Mouse (Mus musculus): ENCODE measurements around the gene Zc3h15. TPM values are rescaled to one million over a fixed set of nuclear protein-coding genes. Genes with fewer than 3 reads are reported as not detected.

The Zc3h15 gene
- total and polyA plus RNA-seq, 3 experiments = 144 to 194 TPM; not detected in 1

- Histone ChIP-seq H3K36me3 (ENCODE audit: control insufficient read depth in 1 of 2, insufficient read depth in 2 of 2, low read length in 2 of 2) (no peaks in the 10 kb centered on the region), H3K9me3 (replicated peaks; ENCODE audit: insufficient read depth, low read length) (no peaks in the 10 kb centered on the region), H3K79me2 (ENCODE audit: control insufficient read depth, insufficient read depth, low read length, poor library complexity) (no peaks in the 10 kb centered on the region), H3K4me1 (ENCODE audit: control insufficient read depth in 1 of 2, insufficient read depth in 2 of 2, low read length in 2 of 2) (no peaks in the 10 kb centered on the region), H3K27me3 (ENCODE audit: control insufficient read depth in 1 of 2, insufficient read depth in 2 of 2, low read length in 2 of 2) (no peaks in the 10 kb centered on the region), H3K9ac (ENCODE audit: control insufficient read depth, low read depth, low read length, poor library complexity, severe bottlenecking) (no peak overlapping the region), H3K4me3 (ENCODE audit: control insufficient read depth in 1 of 2, insufficient read depth in 1 of 2, low read depth in 2 of 2, low read length in 2 of 2) (no peak overlapping the region), H3K27ac (ENCODE audit: control insufficient read depth, low read depth, low read length) (no peak overlapping the region)
- no peak for DNase-seq (ENCODE audit: low read depth, low spot score)
- no peak for TF ChIP-seq MEF2A (IDR thresholded peaks at IDR 0.05; ENCODE audit: extremely low read depth, insufficient replicate concordance, low read depth, low read length, poor library complexity, severe bottlenecking)
- no peak for TF ChIP-seq BHLHE40 (IDR thresholded peaks at IDR 0.05; ENCODE audit: borderline replicate concordance, low read depth, low read length)
- no peak for TF ChIP-seq GATA1 (IDR thresholded peaks at IDR 0.05; ENCODE audit: low read depth, low read length)
- no peak for TF ChIP-seq USF1 (IDR thresholded peaks at IDR 0.05; ENCODE audit: low read depth, low read length)
- TF ChIP-seq ELF1 (IDR thresholded peaks at IDR 0.05; ENCODE audit: low read depth, low read length) = no peak
- TF ChIP-seq ZMIZ1 (IDR thresholded peaks at IDR 0.05; ENCODE audit: low read depth, low read length) = no peak
- no peak for TF ChIP-seq KAT2A (conservative IDR thresholded peaks at IDR 0.05; ENCODE audit: low read depth, low read length)
- TF ChIP-seq TAL1 (IDR thresholded peaks at IDR 0.05; ENCODE audit: low read length) = no peak
- no peak for TF ChIP-seq JUND (IDR thresholded peaks at IDR 0.05; ENCODE audit: low read depth, low read length)
- no peak for TF ChIP-seq ZNF384 (IDR thresholded peaks at IDR 0.05; ENCODE audit: low read depth, low read length)
- TF ChIP-seq SIN3A (IDR thresholded peaks at IDR 0.05; ENCODE audit: low read length) = no peak
- TF ChIP-seq ZC3H11A (IDR thresholded peaks at IDR 0.05; ENCODE audit: low read depth, low read length) = no peak
- TF ChIP-seq CTCF (IDR thresholded peaks at IDR 0.05 in 2 of 3, conservative IDR thresholded peaks at IDR 0.05 in 1 of 3; ENCODE audit: control insufficient read depth in 1 of 3, insufficient read depth in 1 of 3, low read depth in 2 of 3, low read length in 3 of 3, poor library complexity in 1 of 3, severe bottlenecking in 1 of 3) = no peak
- TF ChIP-seq HCFC1 (IDR thresholded peaks at IDR 0.05; ENCODE audit: low read depth, low read length) = no peak
- TF ChIP-seq TBP (IDR thresholded peaks at IDR 0.05; ENCODE audit: low read depth, low read length) = no peak
Measured at GRCm38 (mm10) chr2:83690372-83690771, 46.1 kb downstream of the Zc3h15 start.

DNA sequence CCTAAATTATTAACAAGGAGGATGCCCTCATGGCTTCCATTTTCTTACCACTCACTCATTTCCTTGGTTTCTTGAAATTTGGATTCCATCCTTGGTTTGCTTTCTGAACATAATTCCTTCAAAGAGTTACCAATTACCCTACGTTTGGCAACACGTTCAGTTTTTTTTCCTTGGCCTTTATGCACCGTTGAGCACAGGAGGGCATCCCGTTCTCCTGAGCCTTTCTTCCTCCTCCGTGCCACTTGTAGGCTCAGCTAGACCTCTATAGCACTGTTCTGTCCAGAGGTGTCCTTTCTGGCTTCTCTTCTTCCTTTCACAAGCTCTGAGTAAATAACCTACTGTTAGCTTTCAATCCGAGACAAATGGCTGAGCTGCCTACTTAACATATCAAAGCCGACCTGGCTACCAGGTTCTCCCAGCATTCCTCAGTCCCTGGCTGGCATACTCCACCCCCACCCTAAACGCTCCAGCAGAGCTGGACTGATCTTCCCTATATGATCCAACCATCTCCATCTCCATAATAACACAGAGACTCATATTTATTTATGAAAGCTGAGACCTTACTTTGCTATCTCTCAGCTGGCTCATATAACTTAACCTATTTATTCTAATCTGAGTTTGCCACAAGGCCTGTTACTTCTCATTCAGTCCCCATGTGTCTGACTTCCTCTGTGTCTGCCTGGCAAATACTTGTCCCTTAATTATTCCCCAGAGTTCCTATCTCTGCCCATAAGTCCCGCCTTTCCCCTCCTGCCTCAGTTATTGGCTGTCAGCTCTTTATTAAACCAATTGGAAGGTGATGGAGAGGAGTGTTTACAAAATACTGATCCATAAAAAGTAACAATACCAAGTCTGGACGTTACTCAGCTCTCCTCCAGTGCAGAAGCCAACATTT, 48.7 kb downstream of the Zc3h15 start:
- Histone ChIP-seq H3K27me3 (ENCODE audit: control insufficient read depth in 1 of 2, insufficient read depth in 2 of 2, low read length in 2 of 2) (no peaks in the 10 kb centered on the region), H3K9me3 (replicated peaks; ENCODE audit: insufficient read depth, low read length) (no peaks in the 10 kb centered on the region), H3K27ac (ENCODE audit: control insufficient read depth, low read depth, low read length) (no peak overlapping the region), H3K79me2 (ENCODE audit: control insufficient read depth, insufficient read depth, low read length, poor library complexity) (no peaks in the 10 kb centered on the region), H3K4me3 (ENCODE audit: control insufficient read depth in 1 of 2, insufficient read depth in 1 of 2, low read depth in 2 of 2, low read length in 2 of 2) (no peak overlapping the region), H3K36me3 (ENCODE audit: control insufficient read depth in 1 of 2, insufficient read depth in 2 of 2, low read length in 2 of 2) (no peaks in the 10 kb centered on the region), H3K4me1 (ENCODE audit: control insufficient read depth in 1 of 2, insufficient read depth in 2 of 2, low read length in 2 of 2) (no peaks in the 10 kb centered on the region), H3K9ac (ENCODE audit: control insufficient read depth, low read depth, low read length, poor library complexity, severe bottlenecking) (no peak overlapping the region)
- peak; percentile 16 for DNase-seq (ENCODE audit: low read depth, low spot score)
- TF ChIP-seq UBTF (IDR thresholded peaks at IDR 0.05; ENCODE audit: borderline replicate concordance, insufficient read depth, low read depth, low read length) (no peak), MYB (IDR thresholded peaks at IDR 0.05; ENCODE audit: low read depth, low read length) (no peak), BHLHE40 (IDR thresholded peaks at IDR 0.05; ENCODE audit: borderline replicate concordance, low read depth, low read length) (no peak), MAZ (IDR thresholded peaks at IDR 0.05; ENCODE audit: low read depth, low read length) (no peak), MXI1 (IDR thresholded peaks at IDR 0.05; ENCODE audit: low read depth, low read length) (no peak), MAX (IDR thresholded peaks at IDR 0.05; ENCODE audit: low read length) (no peak), RCOR1 (IDR thresholded peaks at IDR 0.05; ENCODE audit: low read depth, low read length) (no peak), POLR2AphosphoS2 (IDR thresholded peaks at IDR 0.05; ENCODE audit: low read length) (no peak), SIN3A (IDR thresholded peaks at IDR 0.05; ENCODE audit: low read length) (no peak), NRF1 (IDR thresholded peaks at IDR 0.05; ENCODE audit: insufficient read depth, low read depth, low read length, poor library complexity, severe bottlenecking) (no peak), USF1 (IDR thresholded peaks at IDR 0.05; ENCODE audit: low read depth, low read length) (no peak), ZC3H11A (IDR thresholded peaks at IDR 0.05; ENCODE audit: low read depth, low read length) (no peak)
